ENCODE assay signal across 8 mouse cellular contexts in genomic region chr2:180702701-180703149, GRCm38 (mm10). TPM values are rescaled to one million over a fixed set of nuclear protein-coding genes. Genes with fewer than 3 reads are reported as not detected.
DNase-seq lines count a peak whose midpoint lies in the region; ATAC-seq lines count a peak whose summit lies in the region.

No protein-coding gene starts in this region.

- H3K79me2 ChIP-seq in macrophage (ENCODE audit: inconsistent target) = peaks cover 94% of the 10 kb centered on the region

- H3K27me3 ChIP-seq in heart, embryonic 11.5 days (ENCODE audit: control insufficient read depth, insufficient read depth, low read length) = no peaks in the 10 kb centered on the region
- H3K27me3 ChIP-seq in forebrain, embryonic 16.5 days (replicated peaks; ENCODE audit: control insufficient read depth, insufficient read depth, low read length) = no peaks in the 10 kb centered on the region

- H3K4me2 ChIP-seq in heart, embryonic 11.5 days = peak overlapping the region; percentile 99
- peak overlapping the region; percentile 95 for H3K4me2 ChIP-seq in forebrain, embryonic 16.5 days (ENCODE audit: low read length)

- ATAC-seq in heart, embryonic 11.5 days (replicated peaks; ENCODE audit: insufficient number of reproducible peaks, low FRiP score, low TSS enrichment) = no peak
- no peak for ATAC-seq in forebrain, embryonic 16.5 days
- ATAC-seq in cerebellum, adult (ENCODE audit: insufficient number of reproducible peaks, low FRiP score, low TSS enrichment) = no peak

- H3K9me3 ChIP-seq in heart, embryonic 11.5 days (replicated peaks; ENCODE audit: control insufficient read depth, low read length) = no peaks in the 10 kb centered on the region
- no peaks in the 10 kb centered on the region for H3K9me3 ChIP-seq in forebrain, embryonic 16.5 days (ENCODE audit: control insufficient read depth, low read length)

- H3K27ac ChIP-seq in heart, embryonic 11.5 days (ENCODE audit: low read depth, low read length) = peak overlapping the region; percentile 96
- H3K27ac ChIP-seq in forebrain, embryonic 16.5 days (ENCODE audit: low read length) = peak overlapping the region; percentile 93
- peak overlapping the region; percentile 83 for H3K27ac ChIP-seq in macrophage

- intact Hi-C loops in heart, postnatal 14 days (cut with DNase I) = no loop called here

- H3K4me1 ChIP-seq in heart, embryonic 11.5 days (ENCODE audit: control insufficient read depth, insufficient read depth, low read length) = peaks cover 30% of the 10 kb centered on the region
- H3K4me1 ChIP-seq in forebrain, embryonic 16.5 days (replicated peaks; ENCODE audit: control insufficient read depth, insufficient read depth, low read length) = peaks cover 29% of the 10 kb centered on the region

- WGBS in heart, embryonic 11.5 days (ENCODE audit: insufficient replicate concordance) = 26% methylated on average over 4 of the region's 4 CpGs
- WGBS in forebrain, embryonic 16.5 days = 31% methylated on average over 4 of the region's 4 CpGs
- 53% methylated on average over 4 of the region's 4 CpGs for WGBS in macrophage (ENCODE audit: missing documents)

- H3K36me3 ChIP-seq in heart, embryonic 11.5 days (ENCODE audit: control insufficient read depth, insufficient read depth, low read length) = no peaks in the 10 kb centered on the region
- H3K36me3 ChIP-seq in forebrain, embryonic 16.5 days (ENCODE audit: control insufficient read depth, insufficient read depth) = no peaks in the 10 kb centered on the region; the same call in 1 of the 2 replicates
- H3K36me3 ChIP-seq in macrophage (ENCODE audit: inconsistent target) = no peaks in the 10 kb centered on the region

- H3K9ac ChIP-seq in heart, embryonic 11.5 days (ENCODE audit: low read depth, low read length) = peak overlapping the region; percentile 95
- peak overlapping the region; percentile 98 for H3K9ac ChIP-seq in forebrain, embryonic 16.5 days (replicated peaks; ENCODE audit: low read depth, low read length)

- no peak for DNase-seq in heart, postnatal 14 days
- DNase-seq in ES-CJ7 (ENCODE audit: low read depth, low spot score) = peak; percentile 61
- no peak for DNase-seq in frontal cortex, postnatal 36 days (ENCODE audit: low spot score in 2 of 2)
- no peak for DNase-seq in left cerebral cortex, adult 18-20 months (ENCODE audit: low spot score in 2 of 2)

- peak overlapping the region; percentile 82 for H3K4me3 ChIP-seq in heart, embryonic 11.5 days (ENCODE audit: low read depth, low read length)
- peak overlapping the region; percentile 98 for H3K4me3 ChIP-seq in forebrain, embryonic 16.5 days (replicated peaks; ENCODE audit: low read length)
- H3K4me3 ChIP-seq in macrophage (ENCODE audit: inconsistent target) = peak overlapping the region; percentile 79; the same call in 1 of the 2 replicates

RNA-seq across cellular contexts. Expression of gene Dido1, which starts 7.1 kb away (rescaled TPM):
- polyA plus RNA-seq in heart, embryonic 11.5 days (2014; fragmentation: Nextera tagmentation; extraction: Ambion mirVana) = 20.8 and 21.3 TPM in 2 replicates
- total RNA-seq in heart, postnatal 14 days (2021) = 10 to 100 TPM; 39.0 to 39.7 TPM
- polyA plus RNA-seq in forebrain, embryonic 16.5 days (2015; fragmentation: Nextera tagmentation; extraction: Ambion mirVana) = 29.4 and 30.3 TPM in 2 replicates
- 100 to 1,000 TPM in 24 of 26 experiments, 10 to 100 TPM in 2; 82.9 to 221 (median 151) TPM for total RNA-seq in macrophage (2018; cell fraction: chromatin; rRNA removed)
- total RNA-seq in macrophage (2018; cell fraction: cytosol; rRNA removed) = 10 to 100 TPM in 25 of 26 experiments, 1 to 10 TPM in 1; 8.5 to 33.4 (median 24.3) TPM
- total RNA-seq in macrophage (2018; cell fraction: nucleus; rRNA removed) = 100 to 1,000 TPM in 16 of 26 experiments, 10 to 100 TPM in 10; 70.1 to 182 (median 108) TPM
- polyA plus RNA-seq in macrophage (2018) = 17.6 to 19.3 TPM (median 18.6 TPM) in 3 replicates
- total RNA-seq in left cerebral cortex, adult 18-20 months (2021) = 10 to 100 TPM; 56.2 to 59.1 TPM

RNA-seq across cellular contexts. Expression of gene Gid8, which starts 7.2 kb away (rescaled TPM):
- 52.9 and 54.2 TPM in 2 replicates for polyA plus RNA-seq in heart, embryonic 11.5 days (2014; fragmentation: Nextera tagmentation; extraction: Ambion mirVana)
- 10 to 100 TPM; 64.7 to 69.6 TPM for total RNA-seq in heart, postnatal 14 days (2021)
- polyA plus RNA-seq in forebrain, embryonic 16.5 days (2015; fragmentation: Nextera tagmentation; extraction: Ambion mirVana) = 57.2 and 58.3 TPM in 2 replicates
- 10 to 100 TPM; 11.2 to 42.1 (median 27.3) TPM for total RNA-seq in macrophage (2018; cell fraction: chromatin; rRNA removed)
- total RNA-seq in macrophage (2018; cell fraction: cytosol; rRNA removed) = 10 to 100 TPM; 37.5 to 69.2 (median 53.2) TPM
- 10 to 100 TPM; 21.9 to 53.3 (median 34.4) TPM for total RNA-seq in macrophage (2018; cell fraction: nucleus; rRNA removed)
- 52.4 to 57.0 TPM (median 56.0 TPM) in 3 replicates for polyA plus RNA-seq in macrophage (2018)
- total RNA-seq in left cerebral cortex, adult 18-20 months (2021) = 10 to 100 TPM; 63.9 to 67.2 TPM

RNA-seq across cellular contexts. Expression of gene Slc17a9, which starts 22.3 kb away (rescaled TPM):
- polyA plus RNA-seq in heart, embryonic 11.5 days (2014; fragmentation: Nextera tagmentation; extraction: Ambion mirVana) = 0.41 and 0.96 TPM in 2 replicates
- under 1 TPM; 0.34 to 0.57 TPM for total RNA-seq in heart, postnatal 14 days (2021)
- 0.22 and 0.48 TPM in 2 replicates for polyA plus RNA-seq in forebrain, embryonic 16.5 days (2015; fragmentation: Nextera tagmentation; extraction: Ambion mirVana)
- total RNA-seq in macrophage (2018; cell fraction: chromatin; rRNA removed) = 10 to 100 TPM in 19 of 26 experiments, 1 to 10 TPM in 7; 2.8 to 28.6 (median 14.3) TPM
- total RNA-seq in macrophage (2018; cell fraction: cytosol; rRNA removed) = 1 to 10 TPM; 1.8 to 6.1 (median 3.4) TPM
- total RNA-seq in macrophage (2018; cell fraction: nucleus; rRNA removed) = 10 to 100 TPM in 14 of 26 experiments, 1 to 10 TPM in 12; 2.9 to 27.5 (median 11.2) TPM
- polyA plus RNA-seq in macrophage (2018) = 3.8 to 5.6 TPM (median 5.4 TPM) in 3 replicates
- under 1 TPM; 0.26 to 0.37 TPM for total RNA-seq in left cerebral cortex, adult 18-20 months (2021)
